Mouse (Mus musculus): ENCODE measurements around the gene Tax1bp1. TPM values are rescaled to one million over a fixed set of nuclear protein-coding genes. Genes with fewer than 3 reads are reported as not detected.
"Not testable (repeated sequence)": the region's sequence is repeated elsewhere in the genome, so short reads cannot be mapped to it uniquely, and the experiment has no call there.

Tax1bp1 gene
- 141 and 159 TPM in 2 replicates for polyA plus RNA-seq (2015; fragmentation: Nextera tagmentation; extraction: Ambion mirVana)

DNA sequence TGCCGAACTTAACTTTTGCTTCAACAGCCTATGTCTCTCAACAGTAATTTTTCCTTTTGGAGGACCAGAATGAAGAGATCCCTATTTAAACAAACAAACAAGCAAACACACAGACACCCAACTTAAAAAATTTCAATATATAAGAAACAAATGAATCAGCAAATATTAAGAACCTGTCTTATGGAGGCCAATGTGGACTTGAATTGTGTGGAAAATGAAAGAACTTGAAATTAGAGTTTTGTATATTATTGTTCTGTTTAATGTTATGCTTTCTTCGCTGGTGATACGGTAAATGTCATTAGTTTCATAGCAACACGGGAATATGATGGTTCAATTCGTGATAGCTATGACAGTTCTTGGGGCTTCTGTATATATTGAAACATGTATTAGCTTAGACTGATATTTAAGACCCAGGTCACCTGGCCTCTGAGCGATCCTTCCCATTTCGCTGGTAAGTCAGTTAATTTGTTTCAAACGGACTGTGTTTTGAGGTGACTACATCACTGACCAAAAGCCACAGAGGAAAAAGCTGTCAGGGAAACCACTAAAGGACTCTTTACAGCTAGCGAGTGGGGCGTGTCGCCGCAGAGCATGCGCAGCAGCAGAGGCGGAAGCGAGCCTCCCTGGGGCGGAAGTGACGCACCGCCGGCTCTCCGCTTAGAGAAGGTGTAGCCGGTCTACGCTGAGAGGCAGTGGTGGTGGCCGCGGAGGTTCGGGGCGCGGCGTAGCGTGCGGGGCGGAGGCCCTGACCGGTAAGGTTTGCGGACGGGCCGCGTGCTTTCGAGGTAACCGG, at the start of gene Tax1bp1:
Gene Tax1bp1, plus strand, starts transcription at position 626 of the 793 bp plus-strand sequence.
- H3K27ac ChIP-seq (replicated peaks) = peak within 1 kb of the TSS; percentile 93
- peaks cover 8% of the 10 kb centered on the region for H3K4me1 ChIP-seq
- peak within 1 kb of the TSS; percentile 94 for H3K9ac ChIP-seq (replicated peaks)
- H3K9me3 ChIP-seq (replicated peaks) = no peaks in the 10 kb centered on the region
- H3K27me3 ChIP-seq (replicated peaks) = no peaks in the 10 kb centered on the region
- ATAC-seq (ENCODE audit: low FRiP score) = peak; percentile 99
- peak within 1 kb of the TSS; percentile 70 for H3K4me2 ChIP-seq
- 3% methylated on average over 38 of the region's 38 CpGs for WGBS
- no peaks in the 10 kb centered on the region for H3K36me3 ChIP-seq
- H3K4me3 ChIP-seq (replicated peaks) = peak within 1 kb of the TSS; percentile 98

DNA sequence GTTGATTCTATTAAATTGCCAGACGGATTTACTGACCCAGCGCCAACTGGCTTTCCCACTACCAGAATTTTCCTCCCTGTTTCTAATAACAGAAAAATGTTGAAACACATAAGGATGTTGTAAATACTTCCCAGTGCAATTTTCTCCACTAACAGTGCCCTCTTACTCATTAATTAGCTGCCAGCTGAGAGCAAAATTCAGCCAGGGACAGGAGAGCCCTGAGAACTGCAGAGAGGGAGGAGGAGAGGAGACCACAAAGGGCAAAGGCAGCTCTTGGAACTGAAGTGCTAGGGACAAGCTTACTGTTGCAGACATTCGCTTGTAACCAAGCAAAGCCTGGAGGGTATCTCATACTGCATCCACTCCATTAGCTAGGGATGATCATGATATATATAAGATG, 45.9 kb upstream of the Tax1bp1 start:
- Histone ChIP-seq H3K27ac (replicated peaks) (no peak overlapping the region), H3K9ac (replicated peaks) (no peak overlapping the region), H3K36me3 (no peaks in the 10 kb centered on the region), H3K27me3 (replicated peaks) (no peaks in the 10 kb centered on the region), H3K4me3 (replicated peaks) (no peak overlapping the region), H3K4me2 (no peak overlapping the region), H3K9me3 (replicated peaks) (no peaks in the 10 kb centered on the region), H3K4me1 (no peaks in the 10 kb centered on the region)
- ATAC-seq (ENCODE audit: low FRiP score) = no peak
- 76% methylated on average over 3 of the region's 3 CpGs for WGBS

DNA sequence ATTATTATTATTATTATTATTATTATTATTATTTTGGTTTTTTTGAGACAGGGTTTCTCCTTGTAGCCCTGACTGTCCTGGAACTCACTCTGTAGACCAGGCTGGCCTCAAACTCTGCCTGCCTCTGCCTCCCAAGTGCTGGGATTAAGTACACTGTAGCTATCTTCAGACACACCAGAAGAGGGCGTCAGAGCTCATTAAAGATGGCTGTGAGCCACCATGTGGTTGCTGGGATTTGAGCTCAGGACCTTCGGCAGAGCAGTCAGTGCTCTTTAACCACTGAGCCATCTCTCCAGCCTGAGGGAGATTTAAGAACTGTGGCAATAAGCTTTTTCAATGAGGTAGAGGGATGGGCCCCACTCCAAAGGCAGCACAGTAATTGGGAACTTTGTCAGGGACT, 43.7 kb upstream of the Tax1bp1 start:
- not testable (repeated sequence) for H3K27ac ChIP-seq (replicated peaks); H3K27me3 ChIP-seq (replicated peaks); H3K9me3 ChIP-seq (replicated peaks); H3K4me2 ChIP-seq; H3K4me1 ChIP-seq; H3K9ac ChIP-seq (replicated peaks); H3K4me3 ChIP-seq (replicated peaks); H3K36me3 ChIP-seq; ATAC-seq (ENCODE audit: low FRiP score)
- 40% methylated on average over 2 of the region's 2 CpGs for WGBS

DNA sequence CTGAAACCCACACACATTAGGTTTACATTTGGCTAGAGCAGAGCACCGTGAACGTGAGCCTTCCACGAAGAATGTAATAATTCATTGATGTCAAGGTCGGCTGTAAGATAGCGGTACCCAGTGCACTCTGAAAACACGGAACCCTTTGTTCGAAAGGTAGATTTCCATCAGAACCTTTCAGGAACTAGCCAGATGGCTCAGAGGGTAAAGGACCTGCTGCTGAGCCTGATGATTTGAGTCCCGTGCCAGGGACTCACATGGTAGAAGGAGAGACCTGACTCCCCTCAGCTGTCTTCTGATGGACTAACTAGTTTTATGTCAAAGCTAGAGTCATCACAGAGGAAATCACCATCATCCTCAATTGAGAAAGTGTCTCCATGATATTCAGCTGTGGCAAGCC, 41.7 kb upstream of the Tax1bp1 start:
- no peak overlapping the region for H3K9ac ChIP-seq (replicated peaks)
- H3K4me2 ChIP-seq = no peak overlapping the region
- no peak overlapping the region for H3K27ac ChIP-seq (replicated peaks)
- H3K27me3 ChIP-seq (replicated peaks) = no peaks in the 10 kb centered on the region
- 61% methylated on average over 8 of the region's 8 CpGs for WGBS
- H3K36me3 ChIP-seq = no peaks in the 10 kb centered on the region
- ATAC-seq (ENCODE audit: low FRiP score) = no peak
- H3K4me3 ChIP-seq (replicated peaks) = no peak overlapping the region
- H3K9me3 ChIP-seq (replicated peaks) = no peaks in the 10 kb centered on the region
- no peaks in the 10 kb centered on the region for H3K4me1 ChIP-seq

DNA sequence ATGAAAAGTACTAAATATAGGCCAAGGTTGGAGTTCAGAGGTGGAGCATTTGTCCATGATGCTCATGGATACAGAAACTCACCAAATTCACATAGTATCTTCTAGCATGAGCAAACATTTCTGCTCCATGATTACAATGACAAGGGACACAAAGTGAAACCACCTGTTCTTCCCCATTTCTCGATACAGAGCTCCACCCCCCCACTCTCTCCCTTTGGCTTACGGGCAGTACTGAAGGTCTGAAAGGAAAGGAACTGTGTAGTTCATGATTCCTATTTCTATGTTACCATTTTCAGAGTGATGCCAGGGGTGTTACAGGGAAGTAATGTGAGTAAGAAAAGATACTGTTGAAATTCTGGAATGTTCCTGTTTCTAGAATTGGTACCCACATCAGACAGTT, 41.0 kb upstream of the Tax1bp1 start:
- H3K9me3 ChIP-seq (replicated peaks) = no peaks in the 10 kb centered on the region
- H3K4me3 ChIP-seq (replicated peaks) = no peak overlapping the region
- H3K36me3 ChIP-seq = no peaks in the 10 kb centered on the region
- WGBS = 88% methylated on average over 2 of the region's 2 CpGs
- no peaks in the 10 kb centered on the region for H3K27me3 ChIP-seq (replicated peaks)
- no peak overlapping the region for H3K9ac ChIP-seq (replicated peaks)
- H3K27ac ChIP-seq (replicated peaks) = no peak overlapping the region
- no peaks in the 10 kb centered on the region for H3K4me1 ChIP-seq
- no peak for ATAC-seq (ENCODE audit: low FRiP score)
- no peak overlapping the region for H3K4me2 ChIP-seq

DNA sequence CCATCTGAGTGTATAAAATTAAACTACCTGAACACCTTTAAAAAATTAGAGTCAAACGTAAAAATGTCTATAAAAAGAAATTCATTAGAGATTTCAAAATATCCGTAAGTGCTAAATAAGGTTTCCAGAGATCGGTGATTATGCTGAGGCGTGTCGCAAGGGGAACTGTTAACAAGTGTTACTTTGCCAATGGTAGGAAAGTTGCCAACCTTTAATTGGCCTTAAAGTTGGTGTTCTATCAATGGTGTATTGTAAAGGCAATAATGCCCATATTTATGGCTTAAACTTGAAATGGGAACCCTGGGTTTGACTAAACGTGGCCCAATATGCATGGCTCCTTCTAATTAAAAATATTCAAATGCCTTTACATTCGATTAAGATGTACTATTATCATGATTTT, 39.8 kb upstream of the Tax1bp1 start:
- Histone ChIP-seq H3K9me3 (replicated peaks) (no peaks in the 10 kb centered on the region), H3K9ac (replicated peaks) (no peak overlapping the region)
- WGBS = 75% methylated on average over 7 of the region's 7 CpGs

DNA sequence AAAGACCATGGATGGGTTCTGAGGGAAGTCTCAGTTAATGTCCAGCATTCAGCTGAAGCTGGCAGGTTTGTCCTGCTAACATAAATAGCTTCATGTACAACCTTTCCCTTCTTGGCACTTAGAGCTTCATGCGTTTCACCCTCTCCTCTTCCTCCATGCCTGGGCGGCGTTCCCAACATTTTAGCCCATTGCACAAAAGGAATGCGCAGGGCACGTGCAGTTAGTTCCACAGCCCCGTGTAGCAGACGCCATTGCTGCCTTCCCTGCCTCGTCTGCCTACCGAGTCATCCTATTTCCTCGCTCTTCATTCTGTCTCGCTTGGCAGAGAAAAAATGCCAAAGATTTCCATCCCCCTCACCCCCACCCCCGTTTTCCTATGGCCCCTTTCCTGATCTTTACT, 39.0 kb upstream of the Tax1bp1 start:
- no peak overlapping the region for H3K4me2 ChIP-seq
- no peaks in the 10 kb centered on the region for H3K36me3 ChIP-seq
- H3K4me1 ChIP-seq = no peaks in the 10 kb centered on the region
- no peak overlapping the region for H3K27ac ChIP-seq (replicated peaks)
- WGBS = 83% methylated on average over 12 of the region's 12 CpGs
- no peak for ATAC-seq (ENCODE audit: low FRiP score)
- no peak overlapping the region for H3K9ac ChIP-seq (replicated peaks)
- no peaks in the 10 kb centered on the region for H3K9me3 ChIP-seq (replicated peaks)
- no peaks in the 10 kb centered on the region for H3K27me3 ChIP-seq (replicated peaks)
- no peak overlapping the region for H3K4me3 ChIP-seq (replicated peaks)

More for the DNA sequence above, 39.8 kb upstream of the Tax1bp1 start:
- ATAC-seq (ENCODE audit: low FRiP score) = no peak
- no peaks in the 10 kb centered on the region for H3K4me1 ChIP-seq
- no peaks in the 10 kb centered on the region for H3K27me3 ChIP-seq (replicated peaks)
- H3K4me2 ChIP-seq = no peak overlapping the region
- no peak overlapping the region for H3K27ac ChIP-seq (replicated peaks)
- H3K4me3 ChIP-seq (replicated peaks) = no peak overlapping the region
- H3K36me3 ChIP-seq = no peaks in the 10 kb centered on the region

- H3K9me3 ChIP-seq (replicated peaks) = no peaks in the 10 kb centered on the region
- no peaks in the 10 kb centered on the region for H3K36me3 ChIP-seq
- H3K4me3 ChIP-seq (replicated peaks) = no peak overlapping the region
- no peak overlapping the region for H3K27ac ChIP-seq (replicated peaks)
- no peaks in the 10 kb centered on the region for H3K27me3 ChIP-seq (replicated peaks)
- H3K4me1 ChIP-seq = no peaks in the 10 kb centered on the region
- H3K4me2 ChIP-seq = no peak overlapping the region
- H3K9ac ChIP-seq (replicated peaks) = no peak overlapping the region
- WGBS = 66% methylated on average over 4 of the region's 4 CpGs
- ATAC-seq (ENCODE audit: low FRiP score) = no peak
These were observed 38.2 kb upstream of the Tax1bp1 start for GRCm38 (mm10) chr6:52675222-52675921.

GRCm38 (mm10) chr6:52677534-52677933, 36.0 kb upstream of the Tax1bp1 start:
- 90% methylated on average over 4 of the region's 4 CpGs for WGBS
- not testable (repeated sequence) for H3K9ac ChIP-seq (replicated peaks); H3K4me2 ChIP-seq; H3K27me3 ChIP-seq (replicated peaks); H3K27ac ChIP-seq (replicated peaks); ATAC-seq (ENCODE audit: low FRiP score); H3K4me3 ChIP-seq (replicated peaks); H3K4me1 ChIP-seq; H3K36me3 ChIP-seq; H3K9me3 ChIP-seq (replicated peaks)

DNA sequence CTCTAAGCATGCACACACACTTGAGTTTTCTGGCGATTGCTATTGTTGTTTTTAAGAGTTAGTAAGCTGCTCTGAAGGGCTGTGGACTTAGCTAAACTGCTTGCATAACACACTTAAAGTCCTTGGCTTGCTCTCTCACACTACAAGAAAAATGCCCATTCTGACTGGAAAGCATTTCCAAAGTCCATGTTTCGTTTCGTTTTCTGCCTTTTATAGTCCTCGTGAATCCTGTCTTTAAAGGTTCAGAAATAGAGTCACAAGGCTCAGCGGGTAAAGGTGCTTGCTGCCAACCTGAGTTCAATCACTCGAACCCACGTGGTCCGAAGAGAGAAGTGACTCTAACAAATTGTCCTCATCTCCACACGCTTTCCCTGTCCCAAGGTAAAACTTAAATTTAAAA, 34.0 kb upstream of the Tax1bp1 start:
- no peaks in the 10 kb centered on the region for H3K9me3 ChIP-seq (replicated peaks)
- H3K36me3 ChIP-seq = no peaks in the 10 kb centered on the region
- H3K9ac ChIP-seq (replicated peaks) = no peak overlapping the region
- no peak overlapping the region for H3K4me3 ChIP-seq (replicated peaks)
- no peaks in the 10 kb centered on the region for H3K27me3 ChIP-seq (replicated peaks)
- ATAC-seq (ENCODE audit: low FRiP score) = no peak
- H3K4me2 ChIP-seq = no peak overlapping the region
- 88% methylated on average over 9 of the region's 9 CpGs for WGBS
- H3K27ac ChIP-seq (replicated peaks) = no peak overlapping the region
- no peaks in the 10 kb centered on the region for H3K4me1 ChIP-seq

GRCm38 (mm10) chr6:52680458-52681032, 33.0 kb upstream of the Tax1bp1 start:
- no peaks in the 10 kb centered on the region for H3K9me3 ChIP-seq (replicated peaks)
- H3K9ac ChIP-seq (replicated peaks) = no peak overlapping the region
- H3K4me1 ChIP-seq = no peaks in the 10 kb centered on the region
- H3K4me3 ChIP-seq (replicated peaks) = no peak overlapping the region
- no peaks in the 10 kb centered on the region for H3K36me3 ChIP-seq
- H3K27ac ChIP-seq (replicated peaks) = no peak overlapping the region
- no peak for ATAC-seq (ENCODE audit: low FRiP score)
- no peaks in the 10 kb centered on the region for H3K27me3 ChIP-seq (replicated peaks)
- 53% methylated on average over 8 of the region's 8 CpGs for WGBS
- H3K4me2 ChIP-seq = no peak overlapping the region
